Mouse (Mus musculus) MEL (cell line): ENCODE results near the gene Mgat5.

Source experiments
- CHD2 ChIP-seq: IDR thresholded peaks from 2 replicates; pipeline ENCODE4 v1.6.1; 2011; ENCODE audit warnings: low read length, improper control_type of control experiment
- CTCF ChIP-seq, 3 experiments: IDR thresholded peaks in 2 of 3; conservative IDR thresholded peaks in 1 of 3; 2 replicates each; pipeline ENCODE4 v1.5.1; 2011 to 2012; ENCODE audit warnings: low read length in 3 of 3, low read depth in 2 of 3, mild to moderate bottlenecking in 2 of 3, improper control_type of control experiment in 1 of 3, inconsistent platforms in 1 of 3, mixed read lengths in 1 of 3, moderate library complexity in 1 of 3; ENCODE audit not compliant: control insufficient read depth in 1 of 3, insufficient read depth in 1 of 3, poor library complexity in 1 of 3, severe bottlenecking in 1 of 3
- RAD21 ChIP-seq: IDR thresholded peaks from 2 replicates; pipeline ENCODE4 v1.6.1; 2011; ENCODE audit warnings: mild to moderate bottlenecking, low read depth, low read length, improper control_type of control experiment
- USF2 ChIP-seq, 2 experiments: IDR thresholded peaks; 2 replicates each; pipeline ENCODE4 v1.6.1; 2011 to 2012; ENCODE audit warnings: improper control_type of control experiment in 2 of 2, low read length in 2 of 2, borderline replicate concordance in 1 of 2, inconsistent platforms in 1 of 2, low read depth in 1 of 2, mild to moderate bottlenecking in 1 of 2; ENCODE audit not compliant: insufficient read depth in 1 of 2
- ZC3H11A ChIP-seq: IDR thresholded peaks from 2 replicates; pipeline ENCODE4 v1.6.1; 2012; ENCODE audit warnings: low read depth, mild to moderate bottlenecking, inconsistent platforms, low read length, improper control_type of control experiment

- TF ChIP-seq CHD2 (no peak), RAD21 (no peak), USF2 (IDR thresholded peaks at IDR 0.05; ENCODE audit: borderline replicate concordance in 1 of 2, insufficient read depth in 1 of 2, low read depth in 1 of 2, low read length in 2 of 2) (no peak), ZC3H11A (no peak), CTCF (IDR thresholded peaks at IDR 0.05 in 2 of 3, conservative IDR thresholded peaks at IDR 0.05 in 1 of 3; ENCODE audit: control insufficient read depth in 1 of 3, insufficient read depth in 1 of 3, low read depth in 2 of 3, low read length in 3 of 3, poor library complexity in 1 of 3, severe bottlenecking in 1 of 3) (no peak)
Measured at GRCm38 (mm10) chr1:127318486-127318885, 113.7 kb downstream of the Mgat5 start.
